Mouse (Mus musculus) C2C12 (cell line): ENCODE results near the gene Gm4353. TPM values are rescaled to one million over a fixed set of nuclear protein-coding genes. Genes with fewer than 3 reads are reported as not detected.

Experiments used
- H3K27me3 ChIP-seq: one replicate; pipeline ENCODE4 v1.6.1; 2011; ENCODE audit not compliant: control insufficient read depth, insufficient read depth, insufficient read length
- H3K36me3 ChIP-seq: one replicate; pipeline ENCODE4 v1.6.1; 2011; ENCODE audit not compliant: control insufficient read depth, insufficient read depth
- H3K4me3 ChIP-seq: one replicate; pipeline ENCODE4 v1.5.1; 2011; ENCODE audit warnings: mild to moderate bottlenecking, control low read depth; ENCODE audit not compliant: poor library complexity, insufficient read depth, severe bottlenecking
- H3K79me2 ChIP-seq: one replicate; pipeline ENCODE4 v1.6.1; 2011; ENCODE audit not compliant: control insufficient read depth, insufficient read depth
- H3K79me3 ChIP-seq: one replicate; pipeline ENCODE4 v1.6.1; 2011; ENCODE audit warnings: low read depth, control low read depth
- H3ac ChIP-seq: one replicate; pipeline ENCODE3; 2011; ENCODE audit warnings: low read depth; ENCODE audit not compliant: control insufficient read depth, insufficient read length
- CEBPB ChIP-seq: IDR thresholded peaks from one replicate; pipeline ENCODE4 v1.6.1; 2011; ENCODE audit warnings: low read depth, mild to moderate bottlenecking, control low read depth, moderate library complexity
- CTCF ChIP-seq: IDR thresholded peaks from one replicate; pipeline ENCODE4 v1.5.1; 2011; ENCODE audit not compliant: control insufficient read depth, insufficient read depth, insufficient read length
- FOSL1 ChIP-seq: IDR thresholded peaks from one replicate; pipeline ENCODE4 v1.8.0; 2011; ENCODE audit warnings: mild to moderate bottlenecking, low read length; ENCODE audit not compliant: poor library complexity, insufficient read depth, severe bottlenecking
- MAX ChIP-seq: IDR thresholded peaks from one replicate; pipeline ENCODE4 v1.6.1; 2011; ENCODE audit warnings: mild to moderate bottlenecking, control low read depth
- MYOD1 ChIP-seq: IDR thresholded peaks from one replicate; pipeline ENCODE4 v1.6.1; 2011; ENCODE audit warnings: low read depth; ENCODE audit not compliant: control insufficient read depth, insufficient read length
- MYOG ChIP-seq: IDR thresholded peaks from one replicate; pipeline ENCODE4 v1.6.1; 2011; ENCODE audit not compliant: control insufficient read depth, insufficient read length; ENCODE audit errors: extremely low read depth
- USF1 ChIP-seq: IDR thresholded peaks from one replicate; pipeline ENCODE4 v1.6.1; 2011; ENCODE audit warnings: low read depth, mild to moderate bottlenecking, control low read depth, moderate library complexity
- polyA plus RNA-seq: library from polyadenylated mRNA; unstranded; fragments of >200 nt; fragmentation: generic; extraction: Trizol; gene quantifications from one replicate; pipeline ENCODE4 v1.2.1, GENCODE M21; 2012; ENCODE audit warnings: missing spikeins

Gene Gm4353
- polyA plus RNA-seq, 1 experiment = 18.4 TPM

DNA sequence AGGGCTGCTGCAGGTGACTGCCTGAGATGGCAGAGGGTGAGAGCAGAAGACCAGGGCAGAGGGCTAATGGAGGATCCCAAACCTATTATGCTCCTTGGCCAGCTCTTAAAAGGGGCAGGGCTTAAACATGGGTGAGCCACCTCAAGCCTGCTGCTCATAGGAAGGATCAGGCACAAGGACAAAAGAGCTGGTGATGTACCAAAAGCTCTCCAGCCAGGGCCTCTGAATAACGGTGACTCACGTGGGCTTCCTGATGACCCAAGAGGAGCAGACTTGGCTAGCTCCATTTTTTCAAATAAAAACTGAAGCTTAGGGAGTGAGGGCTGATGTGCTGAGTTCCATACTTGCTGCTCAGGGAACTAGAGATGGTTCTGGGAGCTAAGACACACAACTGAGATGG is 31.6 kb upstream of the Gm4353 start:
- Histone ChIP-seq H3K4me3 (no peak overlapping the region), H3ac (no peak overlapping the region), H3K79me3 (no peaks in the 10 kb centered on the region), H3K79me2 (no peaks in the 10 kb centered on the region), H3K27me3 (no peaks in the 10 kb centered on the region), H3K36me3 (no peaks in the 10 kb centered on the region)
- TF ChIP-seq MYOD1 (no peak), USF1 (no peak), MAX (no peak), MYOG (no peak), CTCF (no peak), CEBPB (no peak), FOSL1 (no peak)

- Histone ChIP-seq H3K36me3 (no peaks in the 10 kb centered on the region), H3K79me2 (no peaks in the 10 kb centered on the region), H3K79me3 (no peaks in the 10 kb centered on the region), H3K27me3 (no peaks in the 10 kb centered on the region), H3ac (no peak overlapping the region), H3K4me3 (no peak overlapping the region)
- no peak for TF ChIP-seq CEBPB
- no peak for TF ChIP-seq USF1
- TF ChIP-seq CTCF = no peak
- TF ChIP-seq MYOG = no peak
Observed at GRCm38 (mm10) chr7:116115216-116115930, 30.9 kb upstream of the Gm4353 start.

DNA sequence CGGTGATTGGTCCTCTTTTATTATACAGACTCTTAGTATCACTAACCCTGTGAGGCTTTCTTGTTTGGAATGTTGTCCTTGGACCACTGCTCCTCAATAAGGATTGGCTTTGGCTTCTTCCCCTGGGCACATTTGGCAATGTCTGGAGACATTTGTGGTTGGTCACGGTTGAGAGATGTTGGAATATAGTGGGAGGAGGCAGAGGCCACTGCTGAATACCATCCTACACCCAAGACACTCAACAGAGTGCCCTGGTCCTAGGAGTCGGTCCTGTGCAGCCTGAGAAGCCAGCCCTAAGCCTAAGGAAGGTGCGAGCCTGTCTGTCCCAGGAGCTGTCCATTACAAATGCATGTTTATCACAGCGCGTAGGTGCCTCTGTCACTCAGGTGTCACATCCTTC is 27.1 kb upstream of the Gm4353 start:
- no peak overlapping the region for H3K4me3 ChIP-seq
- no peaks in the 10 kb centered on the region for H3K79me3 ChIP-seq
- H3K79me2 ChIP-seq = no peaks in the 10 kb centered on the region
- H3K36me3 ChIP-seq = no peaks in the 10 kb centered on the region
- no peaks in the 10 kb centered on the region for H3K27me3 ChIP-seq
- TF ChIP-seq CEBPB = no peak
- TF ChIP-seq USF1 = no peak
- no peak for TF ChIP-seq MYOG
- TF ChIP-seq MAX = no peak
- TF ChIP-seq FOSL1 = no peak
- TF ChIP-seq MYOD1 = no peak
- TF ChIP-seq CTCF = no peak
- no peak overlapping the region for H3ac ChIP-seq

DNA sequence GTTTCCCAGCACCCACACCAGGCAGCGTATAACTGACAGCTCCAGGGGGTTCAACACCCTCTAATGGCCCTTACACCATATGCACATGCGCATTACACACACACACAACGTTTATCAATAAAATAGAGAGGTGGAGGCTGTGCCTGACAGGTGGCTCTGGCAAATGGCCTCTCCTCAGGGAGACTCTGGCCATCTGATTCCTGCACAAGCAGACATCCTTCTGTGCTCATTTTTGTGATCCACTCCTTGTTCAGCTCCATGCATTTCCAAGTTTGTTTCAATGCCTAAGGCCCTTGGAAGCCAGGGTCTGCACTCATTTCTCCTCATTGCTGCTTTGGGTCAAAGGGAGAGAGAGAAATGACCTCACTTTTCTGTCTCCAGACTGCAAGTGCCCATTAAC is 26.2 kb upstream of the Gm4353 start:
- no peaks in the 10 kb centered on the region for H3K79me3 ChIP-seq
- no peak overlapping the region for H3ac ChIP-seq
- H3K4me3 ChIP-seq = no peak overlapping the region
- no peaks in the 10 kb centered on the region for H3K79me2 ChIP-seq
- no peak for TF ChIP-seq USF1
- no peak for TF ChIP-seq MYOG
- TF ChIP-seq CEBPB = no peak
- TF ChIP-seq MAX = no peak
- TF ChIP-seq FOSL1 = no peak
- no peak for TF ChIP-seq MYOD1
- TF ChIP-seq CTCF = no peak
- H3K27me3 ChIP-seq = no peaks in the 10 kb centered on the region
- H3K36me3 ChIP-seq = no peaks in the 10 kb centered on the region

- Histone ChIP-seq H3K79me3 (peaks cover 11% of the 10 kb centered on the region), H3K36me3 (peaks cover 35% of the 10 kb centered on the region)
- TF ChIP-seq MYOD1 = no peak
- no peak for TF ChIP-seq CTCF
- TF ChIP-seq MYOG = no peak
- no peak for TF ChIP-seq CEBPB
- no peak for TF ChIP-seq MAX
- TF ChIP-seq FOSL1 = no peak
- TF ChIP-seq USF1 = no peak
Observed at GRCm38 (mm10) chr7:116103091-116103490, 18.7 kb upstream of the Gm4353 start.

GRCm38 (mm10) chr7:116099952-116100528 is 15.6 kb upstream of the Gm4353 start:
- H3K27me3 ChIP-seq = no peaks in the 10 kb centered on the region
- H3K4me3 ChIP-seq = no peak overlapping the region
- H3K79me3 ChIP-seq = peaks cover 38% of the 10 kb centered on the region
- H3K79me2 ChIP-seq = peaks cover 52% of the 10 kb centered on the region
- TF ChIP-seq CEBPB = no peak
- TF ChIP-seq CTCF = no peak
- TF ChIP-seq MYOD1 = no peak
- no peak for TF ChIP-seq FOSL1
- TF ChIP-seq MAX = no peak
- TF ChIP-seq USF1 = no peak
- TF ChIP-seq MYOG = no peak
- H3ac ChIP-seq = no peak overlapping the region
- peaks cover 34% of the 10 kb centered on the region for H3K36me3 ChIP-seq

More at GRCm38 (mm10) chr7:116103091-116103490, 18.7 kb upstream of the Gm4353 start:
- H3K27me3 ChIP-seq = no peaks in the 10 kb centered on the region
- H3ac ChIP-seq = no peak overlapping the region
- H3K79me2 ChIP-seq = peaks cover 22% of the 10 kb centered on the region
- H3K4me3 ChIP-seq = no peak overlapping the region
